Mouse (Mus musculus): Measurements from ENCODE around the gene Ttc27. TPM values are rescaled to one million over a fixed set of nuclear protein-coding genes. Genes with fewer than 3 reads are reported as not detected.

The Ttc27 gene
- polyA plus RNA-seq, 1 experiment: 0.67 TPM

DNA sequence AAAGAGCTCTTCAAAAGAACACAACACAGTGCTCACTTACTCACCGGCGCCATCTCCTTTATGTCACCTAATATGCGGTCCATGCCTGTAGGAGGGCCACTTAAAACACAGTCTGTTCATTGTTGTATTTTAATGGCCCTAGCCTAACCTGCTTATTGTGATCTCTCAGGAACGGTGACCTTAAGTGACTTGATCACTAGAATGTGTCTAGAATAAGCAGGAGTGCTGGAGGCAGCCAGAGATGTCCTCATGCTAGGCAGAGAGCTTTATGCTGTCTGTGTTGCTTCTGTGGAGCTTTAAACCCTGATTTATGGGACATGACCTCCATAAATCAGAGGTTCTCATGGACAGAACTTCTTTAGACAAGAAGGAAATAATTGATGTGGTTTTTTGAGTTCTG lies 62.6 kb downstream of the Ttc27 start:
- TF ChIP-seq POLR2A (IDR thresholded peaks at IDR 0.05; ENCODE audit: low read depth, low read length): no peak
- TF ChIP-seq CTCF (IDR thresholded peaks at IDR 0.05; ENCODE audit: extremely low read depth, insufficient read length, insufficient replicate concordance, low read depth, low read length): no peak
- no peak overlapping the region for H3K4me3 ChIP-seq (ENCODE audit: low read depth, low read length)
- no peaks in the 10 kb centered on the region for H3K27me3 ChIP-seq (ENCODE audit: control insufficient read depth, insufficient read depth, low read length)
- WGBS: 91% methylated on average over 4 of the region's 4 CpGs
- H3K36me3 ChIP-seq (ENCODE audit: control insufficient read depth, insufficient read depth, low read length): peaks cover 3% of the 10 kb centered on the region; the same call in 1 of the 2 replicates
- no peak overlapping the region for H3K27ac ChIP-seq (ENCODE audit: insufficient read depth, low read depth, low read length)
- H3K4me1 ChIP-seq (ENCODE audit: control insufficient read depth, insufficient read depth, insufficient read length, low read length): no peaks in the 10 kb centered on the region

- Histone ChIP-seq H3K4me1 (ENCODE audit: control insufficient read depth, insufficient read depth, insufficient read length, low read length) (no peaks in the 10 kb centered on the region), H3K4me3 (ENCODE audit: low read depth, low read length) (no peak overlapping the region), H3K36me3 (ENCODE audit: control insufficient read depth, insufficient read depth, low read length) (peaks cover 3% of the 10 kb centered on the region; the same call in 1 of the 2 replicates), H3K27me3 (ENCODE audit: control insufficient read depth, insufficient read depth, low read length) (no peaks in the 10 kb centered on the region), H3K27ac (ENCODE audit: insufficient read depth, low read depth, low read length) (no peak overlapping the region)
- 91% methylated on average over 9 of the region's 9 CpGs for WGBS
- TF ChIP-seq POLR2A (IDR thresholded peaks at IDR 0.05; ENCODE audit: low read depth, low read length) (no peak), CTCF (IDR thresholded peaks at IDR 0.05; ENCODE audit: extremely low read depth, insufficient read length, insufficient replicate concordance, low read depth, low read length) (no peak)
Observed at GRCm38 (mm10) chr17:74780627-74781026, 63.1 kb downstream of the Ttc27 start.

DNA sequence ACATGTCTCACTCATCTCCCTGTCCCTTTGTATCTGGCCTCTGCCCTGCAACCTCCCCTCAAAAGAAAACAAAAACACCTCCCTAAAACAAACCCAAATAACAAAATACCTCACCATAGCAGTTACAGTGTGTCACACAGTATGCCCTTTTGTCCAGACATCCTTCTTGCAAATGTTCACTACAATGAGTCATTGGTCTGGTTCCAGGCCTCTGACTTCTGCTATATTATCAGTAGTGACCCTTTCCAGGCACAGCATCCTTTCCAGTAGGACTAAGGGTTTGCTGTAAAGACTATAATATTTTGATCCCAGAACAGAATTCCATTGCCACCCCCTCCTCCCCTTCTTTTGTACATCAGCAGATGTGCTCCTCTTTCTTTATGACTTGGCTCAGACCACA lies 64.4 kb downstream of the Ttc27 start:
- no peaks in the 10 kb centered on the region for H3K27me3 ChIP-seq (ENCODE audit: control insufficient read depth, insufficient read depth, low read length)

GRCm38 (mm10) chr17:74785586-74785985 lies 68.1 kb downstream of the Ttc27 start:
- 75% methylated on average over 5 of the region's 5 CpGs for WGBS
- no peaks in the 10 kb centered on the region; the same call in 1 of the 2 replicates for H3K36me3 ChIP-seq (ENCODE audit: control insufficient read depth, insufficient read depth, low read length)
- no peak overlapping the region for H3K27ac ChIP-seq (ENCODE audit: insufficient read depth, low read depth, low read length)
- no peaks in the 10 kb centered on the region for H3K27me3 ChIP-seq (ENCODE audit: control insufficient read depth, insufficient read depth, low read length)
- no peak overlapping the region for H3K4me3 ChIP-seq (ENCODE audit: low read depth, low read length)
- no peak for TF ChIP-seq CTCF (IDR thresholded peaks at IDR 0.05; ENCODE audit: extremely low read depth, insufficient read length, insufficient replicate concordance, low read depth, low read length)
- no peak for TF ChIP-seq POLR2A (IDR thresholded peaks at IDR 0.05; ENCODE audit: low read depth, low read length)
- H3K4me1 ChIP-seq (ENCODE audit: control insufficient read depth, insufficient read depth, insufficient read length, low read length): no peaks in the 10 kb centered on the region

More for the DNA sequence above, 64.4 kb downstream of the Ttc27 start:
- Histone ChIP-seq H3K36me3 (ENCODE audit: control insufficient read depth, insufficient read depth, low read length) (peaks cover 3% of the 10 kb centered on the region), H3K4me1 (ENCODE audit: control insufficient read depth, insufficient read depth, insufficient read length, low read length) (no peaks in the 10 kb centered on the region), H3K4me3 (ENCODE audit: low read depth, low read length) (no peak overlapping the region), H3K27ac (ENCODE audit: insufficient read depth, low read depth, low read length) (no peak overlapping the region)
- TF ChIP-seq POLR2A (IDR thresholded peaks at IDR 0.05; ENCODE audit: low read depth, low read length) (no peak), CTCF (IDR thresholded peaks at IDR 0.05; ENCODE audit: extremely low read depth, insufficient read length, insufficient replicate concordance, low read depth, low read length) (no peak)

GRCm38 (mm10) chr17:74786198-74786734 lies 68.7 kb downstream of the Ttc27 start:
- no peaks in the 10 kb centered on the region; the same call in 1 of the 2 replicates for H3K36me3 ChIP-seq (ENCODE audit: control insufficient read depth, insufficient read depth, low read length)
- H3K4me1 ChIP-seq (ENCODE audit: control insufficient read depth, insufficient read depth, insufficient read length, low read length): no peaks in the 10 kb centered on the region
- 87% methylated on average over 10 of the region's 10 CpGs for WGBS
- no peak overlapping the region for H3K27ac ChIP-seq (ENCODE audit: insufficient read depth, low read depth, low read length)
- TF ChIP-seq POLR2A (IDR thresholded peaks at IDR 0.05; ENCODE audit: low read depth, low read length): no peak
- TF ChIP-seq CTCF (IDR thresholded peaks at IDR 0.05; ENCODE audit: extremely low read depth, insufficient read length, insufficient replicate concordance, low read depth, low read length): no peak
- H3K27me3 ChIP-seq (ENCODE audit: control insufficient read depth, insufficient read depth, low read length): no peaks in the 10 kb centered on the region
- H3K4me3 ChIP-seq (ENCODE audit: low read depth, low read length): no peak overlapping the region

- TF ChIP-seq CTCF (IDR thresholded peaks at IDR 0.05; ENCODE audit: extremely low read depth, insufficient read length, insufficient replicate concordance, low read depth, low read length) (no peak), POLR2A (IDR thresholded peaks at IDR 0.05; ENCODE audit: low read depth, low read length) (no peak)
- Histone ChIP-seq H3K27ac (ENCODE audit: insufficient read depth, low read depth, low read length) (no peak overlapping the region), H3K27me3 (ENCODE audit: control insufficient read depth, insufficient read depth, low read length) (no peaks in the 10 kb centered on the region), H3K4me1 (ENCODE audit: control insufficient read depth, insufficient read depth, insufficient read length, low read length) (no peaks in the 10 kb centered on the region), H3K4me3 (ENCODE audit: low read depth, low read length) (no peak overlapping the region), H3K36me3 (ENCODE audit: control insufficient read depth, insufficient read depth, low read length) (peaks cover 2% of the 10 kb centered on the region; the same call in 1 of the 2 replicates)
- 90% methylated on average over 14 of the region's 14 CpGs for WGBS
Observed at GRCm38 (mm10) chr17:74796023-74796699, 78.6 kb downstream of the Ttc27 start.

DNA sequence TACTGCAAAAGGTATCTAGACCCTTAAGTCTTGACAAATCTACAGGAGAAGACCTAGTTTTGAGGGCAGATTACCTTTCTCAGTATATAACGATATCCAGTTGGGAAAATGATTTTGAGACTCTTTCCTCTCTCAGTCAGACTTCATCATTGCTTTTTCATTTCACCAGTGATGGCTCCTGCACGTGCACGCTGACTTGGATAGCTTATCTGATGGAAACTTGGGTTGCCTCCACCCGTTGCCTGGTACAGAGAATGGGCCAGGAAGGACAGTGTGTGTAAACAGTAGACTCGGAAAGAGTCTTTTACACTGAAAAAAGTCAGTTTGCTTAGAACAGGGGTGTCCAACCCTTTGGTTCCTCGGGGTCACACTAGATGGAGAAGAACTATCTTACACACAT lies 82.3 kb downstream of the Ttc27 start:
- Histone ChIP-seq H3K27me3 (ENCODE audit: control insufficient read depth, insufficient read depth, low read length) (no peaks in the 10 kb centered on the region), H3K27ac (ENCODE audit: insufficient read depth, low read depth, low read length) (no peak overlapping the region), H3K4me1 (ENCODE audit: control insufficient read depth, insufficient read depth, insufficient read length, low read length) (no peaks in the 10 kb centered on the region), H3K36me3 (ENCODE audit: control insufficient read depth, insufficient read depth, low read length) (peaks cover 2% of the 10 kb centered on the region; the same call in 1 of the 2 replicates), H3K4me3 (ENCODE audit: low read depth, low read length) (no peak overlapping the region)
- 82% methylated on average over 6 of the region's 6 CpGs for WGBS
- TF ChIP-seq POLR2A (IDR thresholded peaks at IDR 0.05; ENCODE audit: low read depth, low read length) (no peak), CTCF (IDR thresholded peaks at IDR 0.05; ENCODE audit: extremely low read depth, insufficient read length, insufficient replicate concordance, low read depth, low read length) (no peak)

Data from small intestine, adult 2 months (tissue).